Mouse (Mus musculus) cerebellum, adult 2 months (tissue): ENCODE data around the gene Grik4. TPM values are rescaled to one million over a fixed set of nuclear protein-coding genes. Genes with fewer than 3 reads are reported as not detected.

ENCODE experiments used
- DNase-seq, 2 experiments: peaks; one replicate each; pipeline ENCODE4 v3.0.0; 2021
- H3K27ac ChIP-seq: fragments of 200-500 bp; 2 replicates; pipeline ENCODE4 v1.5.1; 2012; ENCODE audit warnings: low read length, control low read depth, inconsistent platforms; ENCODE audit not compliant: insufficient read depth
- H3K27me3 ChIP-seq: fragments of 200-500 bp; 2 replicates; pipeline ENCODE4 v1.6.1; 2012; ENCODE audit warnings: inconsistent platforms, mild to moderate bottlenecking, low read length, moderate library complexity; ENCODE audit not compliant: control insufficient read depth, insufficient read depth
- H3K4me1 ChIP-seq: fragments of 200-500 bp; 2 replicates; pipeline ENCODE4 v1.6.1; 2011; ENCODE audit warnings: low read length; ENCODE audit not compliant: control insufficient read depth, insufficient read depth
- H3K4me3 ChIP-seq: fragments of 200-500 bp; replicated peaks from 2 replicates; pipeline ENCODE3; 2011; ENCODE audit warnings: mild to moderate bottlenecking, low read depth, low read length, control low read depth; ENCODE audit not compliant: insufficient read depth
- CTCF ChIP-seq: fragments of 200-500 bp; IDR thresholded peaks from 2 replicates; pipeline ENCODE4 v1.5.1; 2011; ENCODE audit warnings: low read depth, mild to moderate bottlenecking, control low read depth, low read length, moderate library complexity, borderline replicate concordance; ENCODE audit not compliant: insufficient read depth
- POLR2A ChIP-seq: fragments of 200-500 bp; IDR thresholded peaks from 2 replicates; pipeline ENCODE4 v1.6.1; 2011; ENCODE audit warnings: low read length, control low read depth, borderline replicate concordance; ENCODE audit not compliant: insufficient read depth
- WGBS: fragments of 180-500 bp; shearing (Covaris S2); methylation state at CpG from one replicate; pipeline ENCODE4 v1.1.7; 2018; 5-methylcytosine and 5-hydroxymethylcytosine counted together
- polyA plus RNA-seq: library from polyadenylated mRNA; depleted of rRNA; stranded (reverse); fragments of >200 nt; gene quantifications from 2 replicates; pipeline ENCODE4 v1.2.3, GENCODE M21; 2012

Grik4 gene
- polyA plus RNA-seq, 1 experiment = 10.5 TPM

- 75% methylated on average over 6 of the region's 6 CpGs for WGBS
- H3K27ac ChIP-seq = no peak overlapping the region
- TF ChIP-seq POLR2A (no peak), CTCF (no peak)
Observed at GRCm38 (mm10) chr9:42926564-42926963, 17.7 kb downstream of the Grik4 start.

DNA sequence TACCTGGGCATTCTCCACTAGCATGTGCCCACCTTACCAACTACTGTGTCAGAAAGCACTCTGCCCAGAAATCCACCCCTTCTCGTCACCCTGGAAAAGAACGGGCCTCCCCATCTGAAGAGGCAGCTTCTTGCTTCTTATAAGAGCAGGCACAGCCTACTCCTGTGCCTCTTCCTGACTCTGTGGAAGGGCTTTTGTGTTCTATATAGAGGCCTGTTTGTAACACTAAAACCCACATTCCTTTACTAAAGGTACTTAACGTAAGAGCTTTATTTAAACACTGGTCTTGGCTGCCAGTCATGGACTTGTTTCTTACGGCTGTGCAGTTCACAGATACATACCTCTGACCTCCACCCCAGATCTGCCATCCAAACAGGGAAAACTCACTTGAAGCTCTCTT, 22.5 kb downstream of the Grik4 start:
- DNase-seq = no peak
- no peaks in the 10 kb centered on the region for H3K4me1 ChIP-seq
- H3K27ac ChIP-seq = no peak overlapping the region
- H3K27me3 ChIP-seq = no peaks in the 10 kb centered on the region
- TF ChIP-seq CTCF (no peak), POLR2A (no peak)
- H3K4me3 ChIP-seq = no peak overlapping the region
- WGBS = 93% methylated on average over 4 of the region's 4 CpGs

More at GRCm38 (mm10) chr9:42926564-42926963, 17.7 kb downstream of the Grik4 start:
- DNase-seq = no peak
- no peak overlapping the region for H3K4me3 ChIP-seq
- H3K27me3 ChIP-seq = no peaks in the 10 kb centered on the region
- H3K4me1 ChIP-seq = no peaks in the 10 kb centered on the region

- H3K4me3 ChIP-seq = no peak overlapping the region
- no peak overlapping the region for H3K27ac ChIP-seq
- DNase-seq = no peak
- WGBS = 53% methylated on average over 7 of the region's 7 CpGs
- no peaks in the 10 kb centered on the region for H3K27me3 ChIP-seq
- no peaks in the 10 kb centered on the region for H3K4me1 ChIP-seq
- TF ChIP-seq POLR2A (no peak), CTCF (no peak)
Observed at GRCm38 (mm10) chr9:42920190-42920589, 24.1 kb downstream of the Grik4 start.

DNA sequence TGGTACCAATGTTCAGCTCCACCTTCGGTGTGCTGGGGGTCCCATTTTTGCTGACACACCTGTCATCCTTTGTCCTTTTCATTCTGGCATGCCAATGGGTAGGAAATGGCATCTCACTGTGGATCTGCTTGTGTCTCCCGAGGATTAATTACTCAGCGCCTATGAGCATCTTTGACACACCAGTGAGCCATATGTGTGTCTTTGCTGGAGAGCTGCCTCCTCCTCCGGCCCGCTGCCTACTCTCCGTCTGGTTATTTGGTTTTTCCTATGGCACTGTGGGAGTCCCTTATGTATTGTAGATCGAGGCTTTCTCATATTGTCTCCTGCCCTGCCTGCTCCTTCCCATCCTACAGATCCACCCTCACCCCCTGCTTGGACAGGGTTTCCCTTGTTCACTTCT, 26.4 kb downstream of the Grik4 start:
- 41% methylated on average over 7 of the region's 7 CpGs for WGBS
- no peak for TF ChIP-seq CTCF
- no peak for TF ChIP-seq POLR2A
- Histone ChIP-seq H3K27ac (no peak overlapping the region), H3K4me3 (no peak overlapping the region), H3K4me1 (no peaks in the 10 kb centered on the region), H3K27me3 (no peaks in the 10 kb centered on the region)
- DNase-seq = no peak

DNA sequence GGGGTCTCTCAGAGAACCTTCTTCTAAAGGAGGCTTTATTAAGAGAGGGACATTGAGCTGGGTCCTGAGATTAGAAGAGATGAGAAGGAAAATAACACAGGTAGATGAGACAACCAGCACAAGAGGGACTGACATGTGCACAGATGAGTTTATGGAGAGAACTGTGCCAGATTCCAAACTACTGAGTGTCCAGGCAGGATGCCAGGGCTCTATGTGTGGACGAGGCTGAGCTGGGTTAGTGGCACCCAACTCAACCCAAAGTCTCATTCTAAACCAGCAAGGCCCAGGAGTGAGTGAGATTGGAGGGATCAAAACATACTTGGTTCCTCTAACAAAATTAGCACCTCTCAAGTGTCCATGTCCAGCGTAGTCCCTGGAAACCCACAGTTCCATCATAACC, 31.1 kb downstream of the Grik4 start:
- DNase-seq = no peak
- 52% methylated on average over 2 of the region's 2 CpGs for WGBS
- TF ChIP-seq POLR2A (no peak), CTCF (no peak)
- Histone ChIP-seq H3K27ac (no peak overlapping the region), H3K4me3 (no peak overlapping the region), H3K27me3 (no peaks in the 10 kb centered on the region), H3K4me1 (no peaks in the 10 kb centered on the region)

DNA sequence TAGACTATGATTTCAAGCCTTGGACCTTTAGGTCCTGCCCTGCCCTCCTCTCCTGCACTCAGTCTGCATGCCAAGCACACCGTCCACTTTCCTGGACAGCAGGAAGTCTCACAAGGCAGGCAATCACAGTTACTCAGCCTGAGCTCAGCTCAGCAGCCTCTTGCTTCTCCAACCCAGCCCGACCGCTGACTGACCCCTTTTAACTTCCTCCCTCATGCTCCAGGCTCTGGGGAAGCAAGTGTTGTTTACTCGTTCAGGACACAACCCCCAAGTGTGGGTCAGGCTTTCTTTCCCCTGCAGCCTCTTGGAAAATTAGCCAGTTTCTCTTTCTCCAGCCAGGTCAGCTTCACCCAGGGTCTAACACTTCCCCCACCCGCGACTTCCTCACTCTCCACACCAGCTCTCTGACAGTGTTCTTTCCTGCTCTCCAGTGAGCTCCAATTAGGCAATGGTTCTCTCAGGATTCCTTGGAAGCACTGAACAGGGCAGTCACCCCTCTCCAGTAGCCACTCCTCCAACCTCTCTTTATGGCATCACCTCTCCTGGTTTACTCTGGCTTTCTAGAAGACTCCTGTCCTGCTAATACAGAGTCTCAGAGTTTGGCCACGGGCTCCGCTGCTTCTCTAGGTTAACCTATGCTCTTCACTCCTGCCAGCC, 35.5 kb downstream of the Grik4 start:
- DNase-seq = no peak
- no peaks in the 10 kb centered on the region for H3K27me3 ChIP-seq
- no peaks in the 10 kb centered on the region for H3K4me1 ChIP-seq
- WGBS = 68% methylated on average over 8 of the region's 8 CpGs
- no peak overlapping the region for H3K27ac ChIP-seq
- no peak overlapping the region for H3K4me3 ChIP-seq
- TF ChIP-seq CTCF (no peak), POLR2A (no peak)

GRCm38 (mm10) chr9:42906995-42907394, 37.3 kb downstream of the Grik4 start:
- no peak for DNase-seq
- no peaks in the 10 kb centered on the region for H3K27me3 ChIP-seq
- TF ChIP-seq CTCF = no peak
- H3K4me1 ChIP-seq = no peaks in the 10 kb centered on the region
- 34% methylated on average over 3 of the region's 3 CpGs for WGBS
- no peak overlapping the region for H3K27ac ChIP-seq
- no peak overlapping the region for H3K4me3 ChIP-seq

DNA sequence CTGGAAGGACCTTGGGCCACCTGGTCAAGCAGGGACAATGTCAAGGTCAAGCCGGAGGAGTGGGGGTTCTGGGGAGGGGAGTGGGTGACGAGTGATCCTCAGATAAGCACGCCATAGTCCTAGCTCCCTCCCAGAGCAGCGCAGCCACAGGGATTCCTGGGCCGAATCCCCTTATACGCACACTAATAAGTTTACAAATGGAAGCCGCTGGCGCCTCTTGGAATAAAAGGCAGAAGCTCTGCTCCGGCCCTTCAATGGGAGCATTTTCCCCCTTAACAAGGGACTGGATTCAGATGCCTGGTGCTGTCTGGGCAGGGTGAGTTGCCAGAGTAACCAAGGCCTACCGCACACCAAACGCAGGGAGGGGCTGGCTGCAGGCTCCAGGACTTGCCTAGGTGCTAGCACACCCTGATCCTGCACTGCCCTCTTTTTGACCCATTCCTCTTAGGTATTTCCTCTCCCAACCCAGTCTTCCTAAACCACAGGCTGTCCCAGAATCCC, 46.2 kb downstream of the Grik4 start:
- 0 out of 2 replicates have a peak overlapping the region, but pooled peaks have one; percentile 19 for H3K27ac ChIP-seq
- peak; percentile 20 to 22 for DNase-seq
- 43% methylated on average over 11 of the region's 11 CpGs for WGBS
- TF ChIP-seq POLR2A (no peak), CTCF (no peak)
- H3K4me3 ChIP-seq = peak overlapping the region; percentile 57
- no peaks in the 10 kb centered on the region; the same call in 1 of the 2 replicates for H3K4me1 ChIP-seq
- H3K27me3 ChIP-seq = no peaks in the 10 kb centered on the region
